Mouse (Mus musculus) heart, adult 2 months (tissue): ENCODE data around the gene Trpc4. TPM values are rescaled to one million over a fixed set of nuclear protein-coding genes. Genes with fewer than 3 reads are reported as not detected.

ENCODE experiments used
- DNase-seq, 2 experiments: peaks; one replicate each; pipeline ENCODE4 v3.0.0; 2021
- H3K27ac ChIP-seq: fragments of 200-600 bp; 2 replicates; pipeline ENCODE4 v1.8.1; 2022
- H3K27me3 ChIP-seq: fragments of 200-500 bp; 2 replicates; pipeline ENCODE4 v1.6.1; 2012; ENCODE audit warnings: mild to moderate bottlenecking, low read length, inconsistent platforms, mixed read lengths; ENCODE audit not compliant: control insufficient read depth, insufficient read depth
- H3K36me3 ChIP-seq: fragments of 200-500 bp; 2 replicates; pipeline ENCODE4 v1.6.1; 2012; ENCODE audit warnings: low read length, inconsistent platforms; ENCODE audit not compliant: control insufficient read depth, insufficient read depth
- H3K4me1 ChIP-seq: fragments of 200-500 bp; 2 replicates; pipeline ENCODE4 v1.6.1; 2011; ENCODE audit warnings: low read length; ENCODE audit not compliant: control insufficient read depth, insufficient read depth
- H3K4me3 ChIP-seq: fragments of 200-600 bp; 2 replicates; pipeline ENCODE4 v1.8.1; 2022
- H3K79me2 ChIP-seq: fragments of 200-500 bp; replicated peaks from 2 replicates; pipeline ENCODE4 v1.6.1; 2012; ENCODE audit warnings: mild to moderate bottlenecking, inconsistent platforms, low read length, moderate library complexity, mixed read lengths; ENCODE audit not compliant: control insufficient read depth, insufficient read depth
- H3K9ac ChIP-seq: fragments of 200-500 bp; 2 replicates; pipeline ENCODE4 v1.6.1; 2012; ENCODE audit warnings: low read depth, mild to moderate bottlenecking, control low read depth, inconsistent platforms, low read length, mixed read lengths
- CTCF ChIP-seq: fragments of 200-600 bp; IDR thresholded peaks from 2 replicates; pipeline ENCODE4 v1.8.1; 2022; ENCODE audit warnings: antibody characterized with exemption, mild to moderate bottlenecking, moderate library complexity
- EP300 ChIP-seq: fragments of 200-500 bp; IDR thresholded peaks from 2 replicates; pipeline ENCODE4 v1.6.1; 2011; ENCODE audit warnings: low read depth, low read length, control low read depth; ENCODE audit not compliant: insufficient read depth
- POLR2A ChIP-seq: fragments of 200-500 bp; IDR thresholded peaks from 2 replicates; pipeline ENCODE4 v1.6.1; 2011; ENCODE audit warnings: mild to moderate bottlenecking, low read depth, low read length, control low read depth; ENCODE audit not compliant: insufficient read depth
- WGBS: fragments of 180-500 bp; shearing (Covaris S2); methylation state at CpG from one replicate; pipeline ENCODE4 v1.1.7; 2018; 5-methylcytosine and 5-hydroxymethylcytosine counted together
- intact Hi-C: fragments of 180-260 bp; cut with DNase I; formaldehyde crosslinking; loops from one replicate; pipeline ENCODE4 v1.15.1; 2025
- polyA plus RNA-seq: library from polyadenylated mRNA; depleted of rRNA; stranded (reverse); fragments of >200 nt; gene quantifications from 2 replicates; pipeline ENCODE4 v1.2.3, GENCODE M21; 2012
- total RNA-seq, 2 experiments: library from RNA; stranded (reverse); gene quantifications; 2 replicates each; pipeline ENCODE4 v1.2.3; 2021

Gene Trpc4
- total and polyA plus RNA-seq, 3 experiments = 0.06 to 0.20 (median 0.16) TPM

- no peak overlapping the region for H3K9ac ChIP-seq
Measured at GRCm38 (mm10) chr3:54274651-54275050, 118.8 kb downstream of the Trpc4 start.

GRCm38 (mm10) chr3:54289731-54290130, 133.9 kb downstream of the Trpc4 start:
- H3K79me2 ChIP-seq = no peaks in the 10 kb centered on the region
- intact Hi-C loops = no loop called here
- TF ChIP-seq EP300 (no peak), CTCF (no peak), POLR2A (no peak)
- no peak overlapping the region for H3K9ac ChIP-seq
- H3K27me3 ChIP-seq = no peaks in the 10 kb centered on the region
- H3K4me3 ChIP-seq = no peak overlapping the region
- H3K27ac ChIP-seq = no peak overlapping the region
- H3K4me1 ChIP-seq = no peaks in the 10 kb centered on the region
- DNase-seq = no peak
- no peaks in the 10 kb centered on the region for H3K36me3 ChIP-seq
- WGBS = 44% methylated on average over 3 of the region's 3 CpGs

More at GRCm38 (mm10) chr3:54274651-54275050, 118.8 kb downstream of the Trpc4 start:
- peak in 1 of 2 experiments; percentile 7 for DNase-seq
- Histone ChIP-seq H3K36me3 (peaks cover 2% of the 10 kb centered on the region; the same call in 1 of the 2 replicates), H3K79me2 (no peaks in the 10 kb centered on the region), H3K4me1 (peaks cover 2% of the 10 kb centered on the region; the same call in 1 of the 2 replicates), H3K4me3 (no peak overlapping the region), H3K27me3 (no peaks in the 10 kb centered on the region), H3K27ac (peak overlapping the region; percentile 22)
- no peak for TF ChIP-seq POLR2A
- TF ChIP-seq EP300 = no peak
- TF ChIP-seq CTCF = no peak
- 34% methylated on average over 7 of the region's 7 CpGs for WGBS
- intact Hi-C loops = no loop called here

GRCm38 (mm10) chr3:54310604-54311003, 154.8 kb downstream of the Trpc4 start:
- no peak for DNase-seq
- H3K9ac ChIP-seq = no peak overlapping the region
- H3K27me3 ChIP-seq = no peaks in the 10 kb centered on the region
- WGBS = 45% methylated on average over 5 of the region's 5 CpGs
- no peaks in the 10 kb centered on the region for H3K79me2 ChIP-seq
- no peaks in the 10 kb centered on the region for H3K4me1 ChIP-seq
- no peaks in the 10 kb centered on the region for H3K36me3 ChIP-seq
- no peak overlapping the region for H3K27ac ChIP-seq
- intact Hi-C loops = loop anchor here (5.0 to 10.0 kb wide), 3 partner anchors 156 to 786 kb away; partner anchors contain the start of gene Trpc4
- no peak overlapping the region for H3K4me3 ChIP-seq
- no peak for TF ChIP-seq POLR2A
- no peak for TF ChIP-seq CTCF
- no peak for TF ChIP-seq EP300

GRCm38 (mm10) chr3:54314055-54314454, 158.2 kb downstream of the Trpc4 start:
- 71% methylated on average over 2 of the region's 2 CpGs for WGBS
- Histone ChIP-seq H3K4me3 (no peak overlapping the region), H3K27ac (no peak overlapping the region), H3K4me1 (no peaks in the 10 kb centered on the region), H3K79me2 (no peaks in the 10 kb centered on the region), H3K36me3 (no peaks in the 10 kb centered on the region), H3K27me3 (no peaks in the 10 kb centered on the region), H3K9ac (no peak overlapping the region)
- TF ChIP-seq CTCF (peak; percentile 69), EP300 (no peak)
- intact Hi-C loops = loop anchor here (5.0 to 10.0 kb wide), 3 partner anchors 159 to 789 kb away; partner anchors contain the start of gene Trpc4
- DNase-seq = no peak

GRCm38 (mm10) chr3:54352891-54353652, 197.2 kb downstream of the Trpc4 start:
- Histone ChIP-seq H3K27me3 (no peaks in the 10 kb centered on the region), H3K4me3 (no peak overlapping the region), H3K79me2 (no peaks in the 10 kb centered on the region), H3K4me1 (peaks cover 2% of the 10 kb centered on the region), H3K27ac (no peak overlapping the region), H3K36me3 (no peaks in the 10 kb centered on the region), H3K9ac (no peak overlapping the region)
- TF ChIP-seq EP300 (peak; percentile 70; the same call in 1 of the 2 replicates), POLR2A (no peak), CTCF (peak; percentile 84)
- intact Hi-C loops = loop anchor here (1.0 to 10.0 kb wide), 3 partner anchors 242 to 334 kb away; no protein-coding TSS in a partner anchor
- DNase-seq = peak; percentile 55 to 84
- WGBS = 23% methylated on average over 9 of the region's 9 CpGs

- TF ChIP-seq CTCF (peak; percentile 76), POLR2A (no peak)
- WGBS = 60% methylated on average over 3 of the region's 3 CpGs
Measured at GRCm38 (mm10) chr3:54357561-54357960, 201.7 kb downstream of the Trpc4 start.

More at GRCm38 (mm10) chr3:54357561-54357960, 201.7 kb downstream of the Trpc4 start:
- H3K27ac ChIP-seq = no peak overlapping the region
- intact Hi-C loops = loop anchor here (1.0 to 10.0 kb wide), 2 partner anchors 171 to 237 kb away; no protein-coding TSS in a partner anchor
- no peak for DNase-seq
- peak overlapping the region; percentile 45; the same call in 1 of the 2 replicates for H3K9ac ChIP-seq
- H3K4me3 ChIP-seq = no peak overlapping the region
- H3K4me1 ChIP-seq = peaks cover 4% of the 10 kb centered on the region
- no peaks in the 10 kb centered on the region for H3K36me3 ChIP-seq
- no peaks in the 10 kb centered on the region for H3K27me3 ChIP-seq
- no peaks in the 10 kb centered on the region for H3K79me2 ChIP-seq
